Mouse (Mus musculus) layer of hippocampus, adult 8-10 months (tissue): ENCODE results near the gene Rnpc3. TPM values are rescaled to one million over a fixed set of nuclear protein-coding genes. Genes with fewer than 3 reads are reported as not detected.
"Not testable (repeated sequence)": the region's sequence is repeated elsewhere in the genome, so short reads cannot be mapped to it uniquely, and the experiment has no call there.

Experiments
- DNase-seq, 2 experiments: peaks; one replicate each; pipeline ENCODE4 v3.0.0; 2022; ENCODE audit warnings: low spot score in 2 of 2
- total RNA-seq, 4 experiments: library from RNA; stranded (reverse); gene quantifications; 2 replicates each; pipeline ENCODE4 v1.2.4; 2022

The Rnpc3 gene
- total RNA-seq, result 10 to 100 TPM; 28.3 to 35.3 (median 32.7) TPM

DNA sequence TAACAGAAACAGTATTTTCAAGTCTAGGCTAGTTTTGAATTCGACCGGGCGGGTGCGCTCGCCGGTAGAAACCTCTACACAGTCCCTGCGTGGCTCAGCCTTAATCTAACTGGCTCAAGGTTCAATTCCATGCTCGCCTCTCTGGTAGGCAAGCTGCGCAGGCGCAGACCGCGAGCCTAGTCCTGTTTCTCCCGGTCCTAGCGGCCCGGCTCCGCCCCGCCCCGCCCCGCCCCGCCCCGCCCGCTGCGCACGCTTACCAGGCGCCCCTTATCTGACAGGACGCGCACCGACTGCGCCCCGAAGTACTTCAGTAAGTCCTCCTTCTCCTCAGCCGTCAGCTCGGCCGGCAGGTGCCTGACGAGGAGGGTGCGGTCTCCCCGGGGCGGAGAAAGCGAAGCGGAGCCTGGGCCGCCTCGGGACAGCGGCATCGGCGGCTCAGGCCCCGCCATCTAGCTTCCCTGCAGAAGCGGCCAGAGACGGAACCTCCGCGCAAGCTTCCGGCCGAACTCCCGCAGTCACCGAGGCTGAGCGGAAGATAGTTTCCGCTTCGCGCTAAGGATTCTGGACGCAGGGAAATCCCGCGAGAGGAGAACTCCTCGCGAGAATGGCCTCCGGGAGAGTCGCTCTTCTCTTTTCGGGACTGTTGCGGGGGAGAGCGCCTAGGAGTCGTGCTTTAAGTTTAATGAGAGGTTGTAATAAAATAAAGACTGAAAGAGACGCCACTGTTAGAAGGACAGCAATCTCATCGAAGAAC, at the start of gene Rnpc3:
Gene Rnpc3 (minus strand): TSS at position 544 of the 754 bp plus-strand sequence.
- DNase-seq, result peak; percentile 89 to 94

DNA sequence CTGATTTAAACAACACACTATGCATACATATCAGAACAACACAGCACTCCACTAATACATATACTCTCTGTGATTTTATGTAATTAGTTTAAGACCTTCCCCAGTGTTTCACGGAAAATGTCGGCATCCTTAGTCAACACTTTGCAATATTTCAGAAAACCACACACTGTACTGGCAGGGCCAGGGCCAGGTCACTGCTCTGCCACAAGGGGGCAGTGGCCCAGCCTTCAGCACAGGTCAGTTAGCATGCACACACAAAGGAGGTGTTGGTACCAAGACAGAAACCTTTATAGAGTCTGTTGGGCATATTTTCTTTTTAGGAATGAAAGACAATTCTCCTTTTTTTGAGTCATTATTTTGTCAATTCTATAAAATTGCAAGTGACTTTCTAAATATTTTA, 27.0 kb upstream of the Rnpc3 start:
- no peak for DNase-seq

DNA sequence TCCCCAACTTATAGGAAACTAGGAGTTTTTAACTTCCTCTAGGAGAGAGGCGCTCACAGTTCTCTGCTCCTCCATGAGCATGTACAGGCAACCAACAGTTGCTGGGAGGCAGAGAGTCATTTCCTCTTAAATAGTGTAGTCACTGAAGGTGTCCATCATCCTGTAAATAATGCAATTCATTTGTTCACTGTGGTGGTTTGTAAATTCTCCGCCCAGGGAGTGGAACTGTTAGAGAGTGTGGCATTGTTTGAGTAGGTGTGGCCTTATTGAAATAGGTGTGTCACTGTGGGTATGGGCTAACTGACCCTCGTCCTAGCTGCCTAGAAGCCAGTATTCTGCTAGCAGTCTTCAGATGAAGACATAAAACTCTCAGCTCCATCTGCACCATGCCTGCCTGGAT, 24.4 kb upstream of the Rnpc3 start:
- no peak for DNase-seq

DNA sequence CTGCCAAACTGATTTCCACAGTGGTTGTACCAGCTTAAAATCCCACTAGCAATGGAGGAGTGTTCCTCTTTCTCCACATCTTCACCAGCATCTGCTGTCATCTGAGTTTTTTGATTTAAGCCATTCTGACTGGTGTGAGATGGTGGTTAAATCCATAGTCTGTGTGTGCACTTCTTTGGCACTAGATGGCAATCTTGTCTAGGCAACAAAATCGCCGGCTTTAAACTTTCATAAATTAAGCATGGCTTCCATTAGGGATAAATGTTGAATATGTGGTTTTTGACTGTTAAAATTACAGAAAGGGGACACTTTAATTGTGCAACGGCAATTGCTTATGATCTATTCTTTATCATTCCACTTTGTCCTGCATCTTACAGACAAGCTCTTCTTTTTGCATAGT, 21.4 kb upstream of the Rnpc3 start:
- not testable (repeated sequence) for DNase-seq

DNA sequence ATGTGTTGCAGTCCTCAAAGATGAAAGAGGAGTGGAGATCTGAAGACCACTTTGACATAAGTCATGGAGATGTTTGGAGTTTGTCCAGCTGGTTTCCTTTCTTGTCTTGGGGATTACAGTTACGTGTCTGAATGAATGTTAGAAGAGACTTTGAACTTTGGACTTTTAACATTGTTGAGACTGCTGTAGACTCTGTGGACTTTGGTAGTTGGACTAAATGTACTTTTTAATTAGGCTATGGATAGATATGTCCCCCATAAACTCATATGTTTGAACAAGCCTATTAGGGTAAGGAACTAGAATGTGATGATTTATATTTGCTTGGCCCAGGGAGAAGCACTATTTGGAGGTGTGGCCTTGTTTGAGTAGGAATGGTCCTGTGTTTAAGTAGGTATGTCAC, 9.6 kb upstream of the Rnpc3 start:
- DNase-seq, result no peak

DNA sequence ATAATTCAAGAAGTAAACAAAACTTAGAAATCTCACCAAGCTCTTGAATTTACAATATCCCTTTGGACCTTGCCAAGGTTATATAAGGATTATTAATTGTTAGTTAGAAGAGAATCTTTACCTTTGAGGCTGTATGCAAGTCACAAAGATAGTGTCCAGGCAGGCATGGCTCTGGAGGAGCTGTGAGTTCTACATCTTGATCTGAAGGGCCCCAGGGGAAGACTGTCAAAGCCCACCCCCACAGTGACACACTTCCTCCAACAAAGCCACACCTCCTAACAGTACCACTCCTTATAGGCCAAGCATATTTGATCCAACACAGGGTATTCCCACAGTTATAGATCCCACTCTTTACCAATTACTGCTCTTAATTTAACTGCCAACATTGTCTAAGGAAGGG, 4.3 kb upstream of the Rnpc3 start:
- DNase-seq, result no peak

DNA sequence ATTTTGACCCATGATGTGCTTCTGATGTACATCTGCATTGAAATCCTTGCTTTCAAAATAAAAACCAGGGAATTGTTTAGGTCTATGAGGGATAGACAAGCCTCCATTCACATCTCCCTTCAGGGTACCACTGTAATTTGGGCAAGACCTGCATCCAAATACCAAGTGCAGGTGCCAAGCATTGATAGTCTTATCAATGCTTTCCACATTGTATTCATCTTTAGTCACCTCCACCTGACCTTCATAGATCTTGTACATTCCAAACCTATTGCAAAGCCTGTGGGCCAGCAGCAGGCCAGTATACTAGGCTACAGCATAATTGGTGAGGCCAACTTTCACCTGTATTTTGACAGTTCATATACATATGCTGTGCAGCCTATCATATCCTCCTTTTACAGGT, 1.7 kb upstream of the Rnpc3 start:
- no peak for DNase-seq

DNA sequence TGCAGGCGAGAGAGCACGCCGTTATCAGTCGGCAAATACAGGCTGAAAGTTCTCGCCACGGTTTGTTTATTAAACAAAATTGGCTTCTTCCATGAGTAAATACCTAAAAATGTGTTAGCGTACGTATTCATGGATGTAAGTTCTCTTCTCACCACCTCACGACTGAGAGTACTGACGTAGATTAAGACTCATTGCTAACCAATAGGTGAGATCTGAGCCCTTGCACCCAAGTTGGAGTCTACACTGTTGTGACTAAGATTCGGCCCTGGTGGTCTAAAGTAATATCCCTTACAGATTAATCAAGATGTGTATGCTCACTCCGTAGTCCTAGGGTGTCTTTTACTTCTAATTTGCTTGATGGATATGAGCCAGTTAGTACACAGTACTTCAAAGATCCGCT, 615 bp upstream of the Rnpc3 start:
- DNase-seq, result no peak

DNA sequence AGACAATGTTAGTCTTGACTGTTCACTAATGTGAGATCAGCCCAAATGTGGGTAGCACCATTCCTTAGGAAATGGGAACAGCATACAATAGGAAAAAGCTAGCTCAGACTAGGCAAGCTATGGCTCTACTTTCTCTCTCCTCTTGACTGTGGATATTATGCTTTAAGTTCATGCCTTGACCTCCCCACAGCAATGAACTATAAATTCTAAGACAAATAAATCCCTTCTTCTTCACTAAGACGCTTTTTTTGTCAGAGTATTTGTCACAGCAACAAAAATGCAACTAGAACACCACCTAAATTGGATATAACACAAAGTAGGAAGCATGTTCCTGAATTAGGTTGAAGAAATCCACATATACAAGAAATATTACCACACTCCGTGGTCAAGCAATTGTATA, 23.4 kb downstream of the Rnpc3 start, which contains the start of gene Amy1:
Gene Amy1 (minus strand): TSS at position 101 of the 400 bp plus-strand sequence.
- no peak for DNase-seq

DNA sequence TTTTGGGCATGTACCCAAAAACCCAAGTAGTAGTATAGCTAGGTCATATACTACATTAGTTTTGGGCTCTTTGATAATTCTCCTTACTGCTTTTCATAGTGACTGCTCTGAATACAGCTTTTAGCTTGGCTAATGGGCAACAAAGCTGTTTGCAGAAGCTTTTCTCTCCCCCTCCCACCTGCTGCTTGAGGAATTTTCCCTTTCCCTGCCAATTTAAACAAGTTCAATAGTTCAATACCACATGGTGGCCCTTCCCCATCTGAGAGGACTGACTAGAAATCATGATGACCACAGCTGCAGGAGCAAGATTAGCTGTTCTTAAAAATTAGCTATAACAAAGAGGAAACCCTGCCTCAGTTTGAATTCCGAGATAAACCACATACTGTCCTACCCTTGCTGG, 39.1 kb downstream of the Rnpc3 start:
- DNase-seq, result no peak

DNA sequence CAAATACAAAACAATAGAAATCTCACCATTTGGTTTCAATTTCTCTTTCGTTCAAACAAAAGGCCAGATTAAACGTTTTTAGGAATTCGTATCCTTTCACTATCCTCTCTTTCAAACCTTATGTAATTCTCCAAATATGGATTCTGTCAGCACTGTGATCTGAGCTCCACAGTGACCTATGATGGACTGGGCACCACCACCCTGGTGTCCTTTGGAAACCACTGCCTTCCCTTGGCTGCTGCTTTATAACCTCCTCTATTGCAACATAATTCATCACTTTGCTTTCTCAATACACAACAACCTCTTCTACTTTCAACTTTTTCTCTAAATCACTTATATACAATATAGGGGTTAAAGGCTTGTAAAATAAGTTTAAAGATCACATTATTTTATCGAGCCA, 55.4 kb downstream of the Rnpc3 start:
- DNase-seq, result no peak

DNA sequence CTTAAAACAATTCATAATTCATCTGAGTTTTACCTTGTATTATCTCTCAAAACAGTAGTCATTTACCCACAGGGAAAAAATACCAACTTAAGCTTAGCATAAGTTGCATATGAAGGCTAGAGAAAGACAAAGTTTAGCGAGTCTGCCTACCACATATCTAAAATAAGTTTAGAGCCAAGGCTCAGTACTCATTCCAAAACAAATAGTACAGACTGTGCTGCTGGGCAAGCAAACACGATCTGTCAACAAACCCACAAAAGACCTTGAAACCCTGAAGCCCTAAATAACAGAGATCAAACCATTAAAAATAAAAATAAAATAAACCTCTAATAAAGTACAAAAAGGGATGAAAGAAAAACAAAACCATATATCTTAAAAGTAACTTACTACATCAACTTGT, 55.8 kb downstream of the Rnpc3 start:
- DNase-seq, result no peak

DNA sequence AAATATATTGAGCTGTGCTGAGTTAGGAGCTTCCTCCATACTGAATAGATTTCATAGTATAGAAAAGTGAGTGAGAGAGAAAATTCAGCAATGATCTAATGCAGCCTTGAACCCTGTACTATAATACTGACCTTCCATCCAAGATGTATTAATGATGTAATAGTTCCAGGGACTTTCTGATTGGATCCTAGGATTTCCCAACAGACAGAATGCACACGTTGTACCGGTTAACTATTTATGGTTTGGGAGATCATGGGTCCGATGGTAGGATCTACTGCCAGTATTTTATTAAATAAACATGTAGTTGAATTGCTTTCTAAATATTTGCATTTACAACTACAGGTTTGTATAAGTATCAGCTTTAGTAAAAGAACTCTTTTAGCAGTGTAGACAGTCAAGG, 57.8 kb downstream of the Rnpc3 start:
- no peak for DNase-seq

Other genes with a start within 250 kb of the Rnpc3 start
- not detected for gene Amy2a1, start 97.7 kb downstream of the Rnpc3 start, total RNA-seq
- gene Amy1, start 23.4 kb downstream of the Rnpc3 start, total RNA-seq, result 10 to 100 TPM; 13.5 to 15.3 (median 14.8) TPM